Mouse (Mus musculus) forebrain, embryonic 15.5 days (tissue): ENCODE measurements at regions not wholly inside any gene's neighbourhood (a gene's known extent, or its start where the extent isn't known, plus 50 kb on each side); places are given as distances from the start of the nearest gene placed in this dataset.
"Not testable (repeated sequence)": the region's sequence is repeated elsewhere in the genome, so short reads cannot be mapped to it uniquely, and the experiment has no call there.

Experiments used
- ATAC-seq: fragments of 200-750 bp; cut with Nextera tagmentation; replicated peaks from 2 replicates; pipeline ENCODE4 v1.8.0; 2017; ENCODE audit warnings: mild to moderate bottlenecking, moderate TSS enrichment, moderate library complexity
- H3K27ac ChIP-seq: fragments of 300-500 bp; sonication (generic); replicated peaks from 2 replicates; pipeline ENCODE4 v1.5.1; 2015; ENCODE audit warnings: mild to moderate bottlenecking, inconsistent platforms
- H3K27me3 ChIP-seq: fragments of 300-500 bp; sonication (generic); 2 replicates; pipeline ENCODE4 v1.6.1; 2015; ENCODE audit warnings: inconsistent platforms
- H3K36me3 ChIP-seq: fragments of 300-500 bp; sonication (generic); 2 replicates; pipeline ENCODE4 v1.6.1; 2015; ENCODE audit warnings: mild to moderate bottlenecking, inconsistent platforms
- H3K4me1 ChIP-seq: fragments of 300-500 bp; sonication (generic); 2 replicates; pipeline ENCODE4 v1.6.1; 2015; ENCODE audit warnings: inconsistent platforms
- H3K4me2 ChIP-seq: fragments of 300-500 bp; sonication (generic); replicated peaks from 2 replicates; pipeline ENCODE4 v1.6.1; 2015; ENCODE audit warnings: mild to moderate bottlenecking, inconsistent platforms
- H3K4me3 ChIP-seq: fragments of 300-500 bp; sonication (generic); 2 replicates; pipeline ENCODE4 v1.5.1; 2015; ENCODE audit warnings: mild to moderate bottlenecking, inconsistent platforms
- H3K9ac ChIP-seq: fragments of 300-500 bp; sonication (generic); replicated peaks from 2 replicates; pipeline ENCODE4 v1.6.1; 2015; ENCODE audit warnings: mild to moderate bottlenecking, inconsistent platforms
- H3K9me3 ChIP-seq: fragments of 300-500 bp; sonication (generic); 2 replicates; pipeline ENCODE4 v1.6.1; 2016; ENCODE audit warnings: inconsistent platforms
- WGBS: fragments of 180-500 bp; shearing (Covaris S2); methylation state at CpG from one replicate; pipeline ENCODE4 v1.1.7; 2015; ENCODE audit warnings: mixed read lengths; 5-methylcytosine and 5-hydroxymethylcytosine counted together

DNA sequence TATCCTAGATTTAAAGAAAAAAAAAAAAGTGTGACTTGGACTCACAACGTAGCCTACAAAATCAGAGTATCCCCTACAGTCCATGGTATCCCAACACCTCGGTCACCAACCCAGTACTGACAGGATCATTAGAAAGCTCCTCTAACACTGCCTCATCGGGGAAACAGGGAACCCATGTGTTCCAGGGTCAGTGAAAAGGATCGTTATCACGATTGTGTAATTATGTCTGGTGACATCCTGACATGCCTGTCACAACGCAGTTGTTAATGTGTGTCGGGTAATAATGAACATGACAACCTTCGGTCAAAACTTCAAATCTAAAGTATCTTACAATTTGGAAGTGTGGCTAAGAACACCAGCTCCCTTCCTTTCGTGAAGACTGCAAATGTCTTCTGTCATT is 83.8 kb upstream of the Enpep start:
- H3K4me3 ChIP-seq = no peak overlapping the region
- H3K27ac ChIP-seq = no peak overlapping the region
- no peaks in the 10 kb centered on the region for H3K36me3 ChIP-seq
- ATAC-seq = no peak
- H3K4me1 ChIP-seq = no peaks in the 10 kb centered on the region
- H3K4me2 ChIP-seq = no peak overlapping the region
- no peaks in the 10 kb centered on the region for H3K9me3 ChIP-seq
- H3K27me3 ChIP-seq = no peaks in the 10 kb centered on the region
- H3K9ac ChIP-seq = no peak overlapping the region
- 46% methylated on average over 9 of the region's 9 CpGs for WGBS

DNA sequence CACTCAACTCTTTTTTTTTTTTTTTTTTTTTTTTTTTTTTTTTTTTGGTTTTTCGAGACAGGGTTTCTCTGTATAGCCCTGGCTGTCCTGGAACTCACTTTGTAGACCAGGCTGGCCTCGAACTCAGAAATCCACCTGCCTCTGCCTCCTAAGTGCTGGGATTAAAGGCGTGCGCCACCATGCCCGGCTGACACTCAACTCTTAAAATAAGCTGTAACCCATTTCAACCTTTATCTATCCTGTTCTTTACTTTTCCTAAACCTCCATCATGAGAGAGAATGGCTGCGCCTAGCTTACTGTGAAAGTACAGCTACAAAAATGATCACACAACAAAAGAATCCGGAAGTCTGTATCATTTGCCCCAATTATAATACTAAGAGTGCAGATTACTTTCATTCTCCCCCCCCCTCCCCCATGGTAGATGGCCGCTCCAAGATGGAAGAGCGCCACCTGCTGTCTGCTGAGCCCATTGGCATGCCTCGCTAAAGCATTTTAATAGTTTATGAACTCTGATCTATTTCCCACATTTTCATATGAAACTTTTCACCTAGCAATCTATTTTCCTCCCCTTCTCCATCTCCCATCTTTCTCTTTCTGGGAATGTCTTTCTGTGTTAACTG is 89.2 kb upstream of the Enpep start:
- H3K27me3 ChIP-seq, ATAC-seq, H3K4me2 ChIP-seq, H3K36me3 ChIP-seq, H3K4me1 ChIP-seq, H3K4me3 ChIP-seq, H3K27ac ChIP-seq, H3K9ac ChIP-seq, H3K9me3 ChIP-seq: not testable (repeated sequence)
- WGBS = 60% methylated on average over 9 of the region's 10 CpGs

DNA sequence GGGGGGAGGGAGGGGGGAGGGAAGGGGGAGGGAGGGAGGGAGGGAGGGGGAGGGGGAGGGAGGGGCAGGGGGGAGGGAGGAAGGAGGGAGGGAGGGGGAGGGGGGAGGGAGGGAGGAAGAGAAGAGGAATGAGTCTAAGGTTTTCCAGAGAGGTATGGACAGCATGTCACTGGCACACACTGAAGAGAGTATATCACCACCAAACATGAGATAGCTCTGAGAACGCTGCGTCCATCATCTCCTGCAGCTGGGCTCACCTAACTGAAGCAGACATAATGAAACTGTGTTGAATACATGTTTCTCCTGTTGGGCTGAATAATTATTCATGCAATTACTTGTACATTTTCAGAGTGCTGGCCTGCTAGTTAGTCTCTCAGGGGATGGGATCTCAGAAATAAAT is 96.2 kb upstream of the Enpep start:
- Histone ChIP-seq H3K4me3 (no peak overlapping the region), H3K9me3 (no peaks in the 10 kb centered on the region), H3K9ac (no peak overlapping the region), H3K27ac (no peak overlapping the region), H3K36me3 (no peaks in the 10 kb centered on the region), H3K4me1 (peaks cover 6% of the 10 kb centered on the region; the same call in 1 of the 2 replicates), H3K4me2 (no peak overlapping the region), H3K27me3 (no peaks in the 10 kb centered on the region)
- ATAC-seq = no peak
- 81% methylated on average over 2 of the region's 2 CpGs for WGBS

DNA sequence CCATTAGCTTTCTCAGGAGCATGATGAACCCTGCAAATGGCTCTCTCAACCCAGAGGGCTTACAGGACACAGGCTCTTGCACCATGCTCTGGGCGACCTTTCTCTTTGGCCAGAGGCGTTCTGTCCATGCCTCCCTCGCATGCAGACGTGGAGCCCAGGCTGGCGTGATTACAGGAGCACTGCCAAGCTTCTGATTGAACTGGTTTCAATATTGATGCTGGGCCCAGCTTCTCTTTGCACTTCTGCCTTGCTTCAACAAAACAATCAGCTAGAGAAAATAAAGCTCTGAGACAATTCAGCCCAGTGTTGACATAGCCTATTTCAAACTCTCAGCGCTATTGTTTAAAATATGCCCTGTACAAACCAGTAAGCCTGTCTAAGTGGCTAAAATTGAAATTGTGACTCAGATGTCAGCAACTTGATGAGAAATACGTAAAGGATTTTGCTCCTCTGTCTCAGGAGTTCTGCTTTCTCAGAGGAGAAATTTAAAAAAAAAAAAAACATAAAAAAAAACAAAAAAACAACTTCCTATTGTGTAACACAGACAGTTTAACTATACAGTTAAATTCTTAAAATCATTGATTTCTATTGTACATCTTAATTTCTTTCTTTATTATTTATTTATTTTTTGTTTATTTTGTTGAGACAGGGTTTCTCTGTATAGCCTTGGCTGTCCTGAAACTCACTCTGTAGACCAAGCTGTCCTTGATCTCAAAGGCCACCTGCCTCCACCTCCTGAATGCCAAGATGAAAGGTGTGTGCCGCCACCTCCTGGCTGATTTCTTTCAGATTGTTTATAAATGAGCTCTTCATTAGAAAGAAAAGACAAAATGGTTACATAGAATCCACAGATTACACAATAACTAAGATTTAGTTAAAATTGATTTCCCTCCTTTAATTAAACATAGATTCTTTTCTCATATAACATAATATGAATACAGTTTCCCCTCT is 96.9 kb upstream of the Enpep start:
- H3K4me3 ChIP-seq = no peak overlapping the region
- ATAC-seq = no peak
- H3K27me3 ChIP-seq = no peaks in the 10 kb centered on the region
- H3K9ac ChIP-seq = no peak overlapping the region
- H3K27ac ChIP-seq = no peak overlapping the region
- H3K4me1 ChIP-seq = peaks cover 6% of the 10 kb centered on the region; the same call in 1 of the 2 replicates
- H3K4me2 ChIP-seq = no peak overlapping the region
- no peaks in the 10 kb centered on the region for H3K9me3 ChIP-seq
- 46% methylated on average over 8 of the region's 8 CpGs for WGBS
- no peaks in the 10 kb centered on the region for H3K36me3 ChIP-seq

DNA sequence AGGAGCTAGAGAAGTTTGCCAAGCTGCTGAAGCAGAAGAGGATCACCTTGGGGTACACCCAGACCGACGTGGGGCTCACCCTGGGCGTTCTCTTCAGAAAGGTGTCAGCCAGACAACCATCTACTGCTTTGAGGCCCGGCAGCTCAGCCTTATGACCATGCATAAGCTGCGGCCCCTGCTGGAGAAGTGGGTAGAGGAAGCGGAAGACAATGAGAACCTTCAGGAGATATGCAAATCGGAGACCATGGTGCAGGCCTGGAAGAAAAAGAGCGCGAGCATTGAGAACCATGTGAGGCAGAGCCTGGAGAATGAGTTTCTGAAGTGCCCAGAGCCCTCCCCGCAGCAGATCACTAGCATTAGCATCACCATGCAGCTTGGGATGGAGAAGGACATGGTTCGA is 98.1 kb upstream of the Elovl6 start:
- Histone ChIP-seq H3K36me3 (no peaks in the 10 kb centered on the region), H3K4me1 (peaks cover 3% of the 10 kb centered on the region; the same call in 1 of the 2 replicates), H3K9ac (no peak overlapping the region), H3K9me3 (no peaks in the 10 kb centered on the region), H3K4me3 (no peak overlapping the region), H3K4me2 (no peak overlapping the region), H3K27ac (no peak overlapping the region), H3K27me3 (no peaks in the 10 kb centered on the region)
- ATAC-seq = no peak
- 71% methylated on average over 11 of the region's 11 CpGs for WGBS

DNA sequence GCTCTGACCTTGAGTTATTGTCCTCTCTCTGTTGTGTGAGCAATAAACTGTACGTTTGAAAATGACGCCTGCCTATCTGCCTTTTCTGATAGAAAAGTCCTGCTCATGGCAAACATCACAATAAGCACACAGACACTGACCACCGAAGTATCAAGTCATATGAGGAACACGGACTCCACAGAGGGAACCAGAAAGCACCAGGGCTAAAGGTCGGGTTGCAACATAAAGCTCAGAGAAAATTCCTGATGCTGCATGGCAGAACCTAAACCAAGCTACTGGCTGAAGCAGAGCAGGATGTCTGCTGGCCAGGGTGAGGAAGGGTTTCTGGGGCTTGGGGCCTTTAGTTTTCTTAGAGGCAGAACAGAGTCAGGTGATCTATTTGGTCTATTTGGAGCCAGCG is 94.5 kb upstream of the Elovl6 start:
- H3K4me2 ChIP-seq = no peak overlapping the region
- WGBS = 88% methylated on average over 6 of the region's 6 CpGs
- H3K9ac ChIP-seq = no peak overlapping the region

DNA sequence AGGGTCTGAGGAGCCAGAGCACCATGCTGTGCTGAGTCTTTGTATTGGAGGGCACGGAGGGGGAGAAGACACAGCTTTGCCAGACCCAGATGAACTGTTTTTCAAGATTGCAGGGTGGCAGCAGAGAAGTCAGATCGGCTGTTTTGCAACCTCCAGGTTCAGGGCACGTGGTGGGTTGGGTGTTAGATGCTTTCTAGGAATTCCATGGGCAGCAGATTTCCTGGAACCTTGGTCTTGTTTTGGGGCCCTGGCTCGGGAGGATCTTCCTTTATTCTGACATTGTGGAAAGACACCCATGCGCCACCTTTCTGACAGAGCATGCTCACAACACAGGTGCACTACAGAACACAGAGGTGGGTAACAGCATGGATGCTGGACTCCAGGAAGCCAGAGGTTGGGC is 89.4 kb upstream of the Elovl6 start:
- ATAC-seq = no peak

More for the DNA sequence above, 94.5 kb upstream of the Elovl6 start:
- Histone ChIP-seq H3K27me3 (no peaks in the 10 kb centered on the region), H3K27ac (no peak overlapping the region), H3K4me3 (no peak overlapping the region), H3K9me3 (no peaks in the 10 kb centered on the region), H3K4me1 (no peaks in the 10 kb centered on the region), H3K36me3 (no peaks in the 10 kb centered on the region)
- ATAC-seq = no peak

DNA sequence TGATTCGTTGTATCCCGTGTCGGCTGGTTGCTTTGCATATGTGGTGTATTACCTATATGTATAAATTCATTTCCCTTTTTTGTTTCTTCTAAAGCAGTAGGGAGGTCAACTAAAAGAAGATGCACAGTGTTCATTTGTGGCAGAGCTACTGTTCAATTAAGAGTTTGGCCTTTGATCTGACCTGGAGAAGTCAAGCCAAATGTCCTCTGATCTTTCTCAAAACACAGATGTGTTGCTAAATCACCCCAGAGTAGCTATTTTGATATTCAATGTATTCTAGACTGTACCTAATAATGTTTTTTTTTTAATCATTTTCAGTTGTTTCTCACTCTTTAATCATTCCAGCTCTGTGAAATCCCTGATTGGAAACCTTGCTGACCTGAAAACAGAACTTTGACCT is 87.9 kb upstream of the Elovl6 start:
- Histone ChIP-seq H3K27ac (no peak overlapping the region), H3K36me3 (no peaks in the 10 kb centered on the region), H3K9ac (no peak overlapping the region), H3K4me3 (no peak overlapping the region), H3K4me1 (no peaks in the 10 kb centered on the region), H3K4me2 (no peak overlapping the region), H3K9me3 (no peaks in the 10 kb centered on the region), H3K27me3 (no peaks in the 10 kb centered on the region)
- 93% methylated on average over 3 of the region's 3 CpGs for WGBS
- no peak for ATAC-seq

More for the DNA sequence above, 89.4 kb upstream of the Elovl6 start:
- Histone ChIP-seq H3K9me3 (no peaks in the 10 kb centered on the region), H3K27me3 (no peaks in the 10 kb centered on the region), H3K4me2 (no peak overlapping the region), H3K4me3 (no peak overlapping the region), H3K9ac (no peak overlapping the region), H3K4me1 (no peaks in the 10 kb centered on the region), H3K27ac (no peak overlapping the region), H3K36me3 (no peaks in the 10 kb centered on the region)
- 63% methylated on average over 5 of the region's 5 CpGs for WGBS

DNA sequence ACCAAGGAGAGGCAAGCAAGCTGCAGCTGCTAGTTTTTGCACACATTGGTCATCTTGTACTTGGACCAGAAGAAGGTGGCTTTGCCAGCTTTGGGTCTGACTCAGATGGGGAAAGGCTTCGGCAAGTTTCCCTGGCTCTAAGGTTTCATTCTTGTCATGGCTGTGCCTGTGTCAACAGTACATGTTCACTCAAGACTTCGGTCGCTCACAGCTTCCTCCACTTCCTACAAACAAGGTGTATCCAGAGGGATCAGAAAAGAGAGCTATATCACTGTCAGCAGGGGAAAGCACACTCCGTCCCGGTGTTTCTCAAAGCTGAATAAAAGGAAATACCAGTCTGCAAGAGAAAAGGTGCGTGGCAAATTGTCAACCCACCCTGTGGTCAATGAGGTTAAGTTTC is 86.2 kb upstream of the Elovl6 start:
- Histone ChIP-seq H3K4me2 (no peak overlapping the region), H3K9me3 (no peaks in the 10 kb centered on the region), H3K27me3 (no peaks in the 10 kb centered on the region), H3K9ac (no peak overlapping the region), H3K36me3 (no peaks in the 10 kb centered on the region), H3K4me1 (no peaks in the 10 kb centered on the region), H3K4me3 (no peak overlapping the region), H3K27ac (no peak overlapping the region)
- WGBS = 95% methylated on average over 6 of the region's 6 CpGs
- no peak for ATAC-seq

DNA sequence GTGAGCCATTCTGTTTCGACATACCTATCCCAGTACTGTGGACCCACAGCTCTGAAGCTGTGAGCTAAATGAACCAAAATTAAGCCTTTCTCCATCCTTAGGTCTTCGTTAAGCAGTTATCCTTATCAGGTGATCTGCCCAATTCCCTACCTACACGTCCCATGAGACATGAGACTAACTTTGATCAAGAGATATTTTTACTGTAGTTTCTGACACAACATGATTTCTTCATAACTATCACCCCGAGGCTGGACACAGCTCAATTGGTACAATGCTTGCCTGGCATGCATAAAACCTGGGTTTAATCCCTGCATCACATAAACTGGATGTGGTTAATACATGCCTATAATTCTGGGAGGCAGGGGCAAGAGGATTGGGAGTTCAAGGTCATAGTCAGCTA is 82.2 kb upstream of the Elovl6 start:
- Histone ChIP-seq H3K27ac (no peak overlapping the region), H3K4me2 (no peak overlapping the region), H3K4me1 (no peaks in the 10 kb centered on the region), H3K27me3 (no peaks in the 10 kb centered on the region), H3K9ac (no peak overlapping the region), H3K4me3 (no peak overlapping the region), H3K9me3 (no peaks in the 10 kb centered on the region), H3K36me3 (no peaks in the 10 kb centered on the region)
- ATAC-seq = no peak
- WGBS = 86% methylated on average over 4 of the region's 4 CpGs

DNA sequence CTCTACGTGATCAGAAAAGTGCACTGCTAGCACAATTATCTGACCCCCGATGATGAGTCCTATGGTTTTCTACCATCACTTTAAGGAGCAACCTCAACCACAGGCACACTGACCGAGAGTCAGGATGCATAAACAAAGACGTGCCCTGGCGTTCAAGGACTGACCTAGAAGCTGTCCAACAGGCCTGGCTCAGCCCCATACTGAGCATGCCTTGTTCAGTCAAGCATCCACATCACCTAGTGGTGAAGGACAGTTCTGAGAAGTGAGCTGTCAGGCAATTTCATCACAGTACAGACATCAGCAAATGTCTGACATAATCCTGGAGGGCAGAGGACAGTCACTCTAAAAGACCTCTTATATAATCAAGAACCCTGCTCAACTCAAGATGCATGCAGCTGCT is 81.5 kb upstream of the Elovl6 start:
- H3K9me3 ChIP-seq = no peaks in the 10 kb centered on the region
- no peak overlapping the region for H3K27ac ChIP-seq
- no peak overlapping the region for H3K4me2 ChIP-seq
- no peak for ATAC-seq
- WGBS = 87% methylated on average over 5 of the region's 5 CpGs
- no peaks in the 10 kb centered on the region for H3K27me3 ChIP-seq
- H3K36me3 ChIP-seq = no peaks in the 10 kb centered on the region
- H3K4me3 ChIP-seq = no peak overlapping the region
- no peaks in the 10 kb centered on the region for H3K4me1 ChIP-seq
- H3K9ac ChIP-seq = no peak overlapping the region

DNA sequence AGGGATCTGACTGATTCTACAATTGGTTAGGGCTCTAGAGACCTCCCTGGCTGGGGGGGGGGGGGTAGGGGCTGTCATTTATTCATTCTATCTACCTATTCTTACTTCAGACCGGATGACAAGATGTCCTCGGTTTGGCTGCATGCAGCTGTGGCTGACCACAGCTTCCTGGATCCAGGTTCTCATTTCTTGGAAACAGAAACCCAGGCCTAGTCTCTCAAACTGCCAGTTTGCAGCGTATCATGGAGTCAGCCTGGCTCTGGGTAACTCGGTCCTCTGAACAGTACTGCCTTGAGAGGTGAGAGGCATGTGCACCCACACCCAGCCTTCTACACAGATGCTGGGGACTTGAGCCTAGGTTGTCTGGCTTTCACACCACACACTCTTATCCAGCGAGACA is 62.1 kb upstream of the Elovl6 start:
- 85% methylated on average over 5 of the region's 5 CpGs for WGBS

More for the DNA sequence above, 62.1 kb upstream of the Elovl6 start:
- Histone ChIP-seq H3K27ac (no peak overlapping the region), H3K27me3 (no peaks in the 10 kb centered on the region), H3K4me3 (no peak overlapping the region), H3K9ac (no peak overlapping the region), H3K9me3 (no peaks in the 10 kb centered on the region), H3K36me3 (no peaks in the 10 kb centered on the region), H3K4me1 (no peaks in the 10 kb centered on the region), H3K4me2 (no peak overlapping the region)
- ATAC-seq = no peak
